ENCODE assay signal across 8 mouse cellular contexts in genomic region chr15:102205779-102206178, GRCm38 (mm10). TPM values are rescaled to one million over a fixed set of nuclear protein-coding genes. Genes with fewer than 3 reads are reported as not detected.
DNase-seq lines count a peak whose midpoint lies in the region; ATAC-seq and TF ChIP-seq lines count a peak whose summit lies in the region.

No protein-coding gene starts in this region.

- intact Hi-C loops in left cerebral cortex, postnatal 25 days (cut with DNase I), result no loop called here

- no peak overlapping the region for H3K27ac ChIP-seq in liver, embryonic 11.5 days (ENCODE audit: low read depth, low read length)
- H3K27ac ChIP-seq in cerebellum, adult 2 months (ENCODE audit: insufficient read depth, low read length), result peak overlapping the region; percentile 35; the same call in 1 of the 2 replicates
- H3K27ac ChIP-seq in hindbrain, embryonic 11.5 days (ENCODE audit: low read depth, low read length), result no peak overlapping the region; the same call in 1 of the 2 replicates
- H3K27ac ChIP-seq in neural tube, embryonic 15.5 days (replicated peaks), result peak overlapping the region; percentile 99

- DNase-seq in liver, embryonic 11.5 days (ENCODE audit: low spot score), result no peak
- DNase-seq in liver, result no peak
- peak; percentile 49 to 64 for DNase-seq in cerebellum, adult 2 months
- DNase-seq in hindbrain, embryonic 11.5 days (ENCODE audit: low spot score), result no peak
- peak; percentile 44 to 48 for DNase-seq in left cerebral cortex, postnatal 25 days (ENCODE audit: low spot score in 2 of 2)
- no peak for DNase-seq in urinary bladder, postnatal 25 days (ENCODE audit: low spot score)
- DNase-seq in adrenal gland, postnatal 25 days, result no peak

- WGBS in liver, embryonic 11.5 days, result 82% methylated on average over 8 of the region's 8 CpGs
- 5% methylated on average over 8 of the region's 8 CpGs for WGBS in cerebellum, adult 2 months
- WGBS in hindbrain, embryonic 11.5 days, result 75% methylated on average over 8 of the region's 8 CpGs
- WGBS in neural tube, embryonic 15.5 days, result 30% methylated on average over 8 of the region's 8 CpGs

- TF ChIP-seq POLR2A in cerebellum, adult 2 months (IDR thresholded peaks at IDR 0.05; ENCODE audit: borderline replicate concordance, insufficient read depth, low read length), result no peak

- H3K9me3 ChIP-seq in liver, embryonic 11.5 days (ENCODE audit: control insufficient read depth, low read length), result no peaks in the 10 kb centered on the region
- no peaks in the 10 kb centered on the region for H3K9me3 ChIP-seq in hindbrain, embryonic 11.5 days (ENCODE audit: control insufficient read depth, low read length)
- H3K9me3 ChIP-seq in neural tube, embryonic 15.5 days (replicated peaks), result no peaks in the 10 kb centered on the region

- ATAC-seq in liver, embryonic 11.5 days (replicated peaks; ENCODE audit: low FRiP score), result no peak
- no peak for ATAC-seq in hindbrain, embryonic 11.5 days (ENCODE audit: low FRiP score)
- ATAC-seq in neural tube, embryonic 15.5 days (ENCODE audit: low FRiP score), result peak; percentile 19; the same call in 1 of the 2 replicates

- H3K4me1 ChIP-seq in liver, embryonic 11.5 days (replicated peaks; ENCODE audit: control insufficient read depth, insufficient read depth, low read length), result peaks cover 33% of the 10 kb centered on the region
- H3K4me1 ChIP-seq in cerebellum, adult 2 months (ENCODE audit: control insufficient read depth, insufficient read depth, low read length), result peaks cover 19% of the 10 kb centered on the region
- H3K4me1 ChIP-seq in hindbrain, embryonic 11.5 days (replicated peaks; ENCODE audit: control insufficient read depth, insufficient read depth, low read length), result peaks cover 8% of the 10 kb centered on the region
- peaks cover 53% of the 10 kb centered on the region for H3K4me1 ChIP-seq in neural tube, embryonic 15.5 days

- 0 out of 2 replicates have a peak overlapping the region, but pooled peaks have one; percentile 11 for H3K4me3 ChIP-seq in liver, embryonic 11.5 days (ENCODE audit: low read depth, low read length)
- peak overlapping the region; percentile 34 for H3K4me3 ChIP-seq in cerebellum, adult 2 months (replicated peaks; ENCODE audit: insufficient read depth, low read depth, low read length)
- no peak overlapping the region for H3K4me3 ChIP-seq in hindbrain, embryonic 11.5 days (ENCODE audit: low read depth, low read length)
- H3K4me3 ChIP-seq in neural tube, embryonic 15.5 days (replicated peaks), result peak overlapping the region; percentile 82

- H3K4me2 ChIP-seq in liver, embryonic 11.5 days, result peak overlapping the region; percentile 75
- 0 out of 2 replicates have a peak overlapping the region, but pooled peaks have one; percentile 61 for H3K4me2 ChIP-seq in hindbrain, embryonic 11.5 days (replicated peaks; ENCODE audit: low read depth, low read length)
- peak overlapping the region; percentile 65 for H3K4me2 ChIP-seq in neural tube, embryonic 15.5 days

- H3K36me3 ChIP-seq in liver, embryonic 11.5 days (ENCODE audit: control insufficient read depth, insufficient read depth, low read length), result peaks cover 23% of the 10 kb centered on the region
- H3K36me3 ChIP-seq in hindbrain, embryonic 11.5 days (ENCODE audit: control insufficient read depth, insufficient read depth, low read length), result peaks cover 12% of the 10 kb centered on the region
- peaks cover 39% of the 10 kb centered on the region for H3K36me3 ChIP-seq in neural tube, embryonic 15.5 days

- no peak for TF ChIP-seq CTCF in cerebellum, adult 2 months (IDR thresholded peaks at IDR 0.05; ENCODE audit: borderline replicate concordance, insufficient read depth, low read depth, low read length)

- H3K9ac ChIP-seq in liver, embryonic 11.5 days (ENCODE audit: low read depth, low read length), result no peak overlapping the region
- H3K9ac ChIP-seq in hindbrain, embryonic 11.5 days (ENCODE audit: low read depth, low read length), result 0 out of 2 replicates have a peak overlapping the region, but pooled peaks have one; percentile 1
- peak overlapping the region; percentile 87 for H3K9ac ChIP-seq in neural tube, embryonic 15.5 days (replicated peaks)

- no peaks in the 10 kb centered on the region for H3K27me3 ChIP-seq in liver, embryonic 11.5 days (replicated peaks; ENCODE audit: control insufficient read depth, insufficient read depth, low read length)
- no peaks in the 10 kb centered on the region for H3K27me3 ChIP-seq in cerebellum, adult 2 months (ENCODE audit: control insufficient read depth, insufficient read depth, low read length)
- no peaks in the 10 kb centered on the region for H3K27me3 ChIP-seq in hindbrain, embryonic 11.5 days (ENCODE audit: control insufficient read depth, insufficient read depth, low read length)
- H3K27me3 ChIP-seq in neural tube, embryonic 15.5 days (replicated peaks), result no peaks in the 10 kb centered on the region

RNA-seq across cellular contexts. Expression of gene Csad, which starts 1.3 kb away (rescaled TPM):
- 33.3 and 35.1 TPM in 2 replicates for polyA plus RNA-seq in liver, embryonic 11.5 days (2014; fragmentation: Nextera tagmentation; extraction: Ambion mirVana)
- polyA plus RNA-seq in cerebellum, adult 2 months (2012; rRNA removed), result 53.0 and 60.3 TPM in 2 replicates
- 23.5 and 27.9 TPM in 2 replicates for polyA plus RNA-seq in hindbrain, embryonic 11.5 days (2014; fragmentation: Nextera tagmentation; extraction: Ambion mirVana)
- 10 to 100 TPM; 28.4 to 32.1 TPM for total RNA-seq in left cerebral cortex, postnatal 25 days (2021)
- 33.6 and 43.7 TPM in 2 replicates for polyA plus RNA-seq in neural tube, embryonic 15.5 days (2015; fragmentation: Nextera tagmentation; extraction: Ambion mirVana)
- total RNA-seq in adrenal gland, postnatal 25 days (2021), result 76.1 and 76.8 TPM in 2 replicates

RNA-seq across cellular contexts. Expression of gene Zfp740, which starts 2.7 kb away (rescaled TPM):
- polyA plus RNA-seq in liver, embryonic 11.5 days (2014; fragmentation: Nextera tagmentation; extraction: Ambion mirVana), result 38.1 and 38.3 TPM in 2 replicates
- 79.3 and 81.7 TPM in 2 replicates for polyA plus RNA-seq in cerebellum, adult 2 months (2012; rRNA removed)
- 49.7 and 63.8 TPM in 2 replicates for polyA plus RNA-seq in hindbrain, embryonic 11.5 days (2014; fragmentation: Nextera tagmentation; extraction: Ambion mirVana)
- total RNA-seq in left cerebral cortex, postnatal 25 days (2021), result 10 to 100 TPM; 58.5 to 64.9 TPM
- 45.1 and 48.7 TPM in 2 replicates for polyA plus RNA-seq in neural tube, embryonic 15.5 days (2015; fragmentation: Nextera tagmentation; extraction: Ambion mirVana)
- 61.4 and 80.4 TPM in 2 replicates for total RNA-seq in adrenal gland, postnatal 25 days (2021)

RNA-seq across cellular contexts. Expression of gene Itgb7, which starts 26.0 kb away (rescaled TPM):
- 3.9 and 4.1 TPM in 2 replicates for polyA plus RNA-seq in liver, embryonic 11.5 days (2014; fragmentation: Nextera tagmentation; extraction: Ambion mirVana)
- polyA plus RNA-seq in cerebellum, adult 2 months (2012; rRNA removed), result 5.2 and 8.4 TPM in 2 replicates
- 1.0 and 1.1 TPM in 2 replicates for polyA plus RNA-seq in hindbrain, embryonic 11.5 days (2014; fragmentation: Nextera tagmentation; extraction: Ambion mirVana)
- total RNA-seq in left cerebral cortex, postnatal 25 days (2021), result 1 to 10 TPM; 1.0 to 1.7 TPM
- polyA plus RNA-seq in neural tube, embryonic 15.5 days (2015; fragmentation: Nextera tagmentation; extraction: Ambion mirVana), result 1.1 and 11.0 TPM in 2 replicates
- 1.5 and 2.0 TPM in 2 replicates for total RNA-seq in adrenal gland, postnatal 25 days (2021)

RNA-seq across cellular contexts. Expression of gene Rarg, which starts 51.5 kb away (rescaled TPM):
- 11.1 and 11.5 TPM in 2 replicates for polyA plus RNA-seq in liver, embryonic 11.5 days (2014; fragmentation: Nextera tagmentation; extraction: Ambion mirVana)
- polyA plus RNA-seq in cerebellum, adult 2 months (2012; rRNA removed), result 12.8 and 12.9 TPM in 2 replicates
- 20.3 and 21.7 TPM in 2 replicates for polyA plus RNA-seq in hindbrain, embryonic 11.5 days (2014; fragmentation: Nextera tagmentation; extraction: Ambion mirVana)
- 10 to 100 TPM; 12.7 to 15.4 TPM for total RNA-seq in left cerebral cortex, postnatal 25 days (2021)
- 7.8 and 11.9 TPM in 2 replicates for polyA plus RNA-seq in neural tube, embryonic 15.5 days (2015; fragmentation: Nextera tagmentation; extraction: Ambion mirVana)
- 21.5 and 25.7 TPM in 2 replicates for total RNA-seq in adrenal gland, postnatal 25 days (2021)

RNA-seq across cellular contexts. Expression of gene Soat2, which starts 55.5 kb away (rescaled TPM):
- polyA plus RNA-seq in liver, embryonic 11.5 days (2014; fragmentation: Nextera tagmentation; extraction: Ambion mirVana), result 31.4 and 36.2 TPM in 2 replicates
- 0.08 TPM in 1 of 2 replicates, not detected in the other for polyA plus RNA-seq in cerebellum, adult 2 months (2012; rRNA removed)
- 0.13 and 0.17 TPM in 2 replicates for polyA plus RNA-seq in hindbrain, embryonic 11.5 days (2014; fragmentation: Nextera tagmentation; extraction: Ambion mirVana)
- under 1 TPM in 1 of 2 experiments, not detected in 1; 0.14 TPM for total RNA-seq in left cerebral cortex, postnatal 25 days (2021)
- 0.06 and 0.68 TPM in 2 replicates for polyA plus RNA-seq in neural tube, embryonic 15.5 days (2015; fragmentation: Nextera tagmentation; extraction: Ambion mirVana)
- total RNA-seq in adrenal gland, postnatal 25 days (2021), result 0.55 and 1.2 TPM in 2 replicates

Comparison
In these comparisons a context has a peak if more than half of its experiments do, and no peak if none do; other contexts are left out.
1. DNase-seq: peak in cerebellum, adult 2 months (2 of 2) and left cerebral cortex, postnatal 25 days (2 of 2); none in liver, embryonic 11.5 days (single experiment), liver (single experiment), hindbrain, embryonic 11.5 days (single experiment), urinary bladder, postnatal 25 days (single experiment) and adrenal gland, postnatal 25 days (single experiment).
2. H3K27ac ChIP-seq: peak in cerebellum, adult 2 months (single experiment) and neural tube, embryonic 15.5 days (single experiment); none in liver, embryonic 11.5 days (single experiment) and hindbrain, embryonic 11.5 days (single experiment).
3. Peak in every context shown above with its lines, with median percentiles within 50 percentile points of each other: H3K4me2 ChIP-seq.